Mouse (Mus musculus): Measurements from ENCODE around the gene Ranbp1.

GRCm38 (mm10) chr16:18217579-18217978 is 31.0 kb downstream of the Ranbp1 start, which contains the start of gene Ccdc188:
- TF ChIP-seq CTCF (IDR thresholded peaks at IDR 0.05; ENCODE audit: control insufficient read depth, insufficient read depth, insufficient replicate concordance, low read depth, low read length) (no peak), POLR2A (IDR thresholded peaks at IDR 0.05; ENCODE audit: control insufficient read depth, low read depth, low read length) (peak; percentile 18; the same call in 1 of the 2 replicates)

Measured in testis, adult 2 months (tissue).